ENCODE assay signal across 19 mouse cellular contexts in genomic region chr7:137138101-137138500, GRCm38 (mm10).
DNase-seq lines count a peak whose midpoint lies in the region; ATAC-seq lines count a peak whose summit lies in the region.
"Had no signal": no experiment of that assay in that cellular context is flagged by ENCODE, and none has a peak within 500 bp of the region (broad histone marks: within the 10 kb centered on the region; RNA-seq: fewer than 3 reads in every experiment).

No protein-coding gene starts in this region.

- peak overlapping the region; percentile 15; the same call in 1 of the 2 replicates for H3K27ac ChIP-seq in embryonic facial prominence, embryonic 10.5 days (replicated peaks)
- H3K27ac ChIP-seq in embryonic facial prominence, embryonic 13.5 days = no peak overlapping the region
- peak overlapping the region; percentile 53; the same call in 1 of the 2 replicates for H3K27ac ChIP-seq in limb, embryonic 10.5 days
- H3K27ac ChIP-seq in forebrain, embryonic 10.5 days = no peak overlapping the region
- H3K27ac ChIP-seq: forebrain, embryonic 12.5 days had no signal

- no peaks in the 10 kb centered on the region for H3K36me3 ChIP-seq in embryonic facial prominence, embryonic 10.5 days (replicated peaks)
- no peaks in the 10 kb centered on the region for H3K36me3 ChIP-seq in embryonic facial prominence, embryonic 13.5 days
- no peaks in the 10 kb centered on the region for H3K36me3 ChIP-seq in limb, embryonic 10.5 days
- no peaks in the 10 kb centered on the region for H3K36me3 ChIP-seq in forebrain, embryonic 10.5 days (replicated peaks)
- H3K36me3 ChIP-seq: embryonic facial prominence, embryonic 12.5 days; forebrain, embryonic 12.5 days had no signal

- H3K4me3 ChIP-seq in embryonic facial prominence, embryonic 10.5 days = no peak overlapping the region
- no peak overlapping the region for H3K4me3 ChIP-seq in embryonic facial prominence, embryonic 13.5 days
- no peak overlapping the region for H3K4me3 ChIP-seq in limb, embryonic 10.5 days
- H3K4me3 ChIP-seq in forebrain, embryonic 10.5 days = no peak overlapping the region
- H3K4me3 ChIP-seq: embryonic facial prominence, embryonic 12.5 days; forebrain, embryonic 12.5 days had no signal

- H3K27me3 ChIP-seq in embryonic facial prominence, embryonic 10.5 days (replicated peaks; ENCODE audit: low read depth, poor library complexity, severe bottlenecking) = no peaks in the 10 kb centered on the region
- H3K27me3 ChIP-seq in embryonic facial prominence, embryonic 13.5 days = 0 out of 2 replicates have a peak, but pooled peaks cover 3% of the 10 kb centered on the region
- peaks cover 67% of the 10 kb centered on the region for H3K27me3 ChIP-seq in limb, embryonic 10.5 days (ENCODE audit: low read depth, poor library complexity, severe bottlenecking)
- H3K27me3 ChIP-seq in forebrain, embryonic 10.5 days (ENCODE audit: poor library complexity, severe bottlenecking) = 0 out of 2 replicates have a peak, but pooled peaks cover 18% of the 10 kb centered on the region
- H3K27me3 ChIP-seq: embryonic facial prominence, embryonic 12.5 days; forebrain, embryonic 12.5 days; Patski had no signal

- peaks cover 24% of the 10 kb centered on the region for H3K4me1 ChIP-seq in embryonic facial prominence, embryonic 10.5 days
- H3K4me1 ChIP-seq in embryonic facial prominence, embryonic 13.5 days = peaks cover 12% of the 10 kb centered on the region
- peaks cover 26% of the 10 kb centered on the region for H3K4me1 ChIP-seq in limb, embryonic 10.5 days
- H3K4me1 ChIP-seq in forebrain, embryonic 10.5 days = peaks cover 16% of the 10 kb centered on the region

- H3K9ac ChIP-seq in embryonic facial prominence, embryonic 13.5 days = no peak overlapping the region
- H3K9ac ChIP-seq: embryonic facial prominence, embryonic 12.5 days; forebrain, embryonic 12.5 days had no signal

- H3K4me2 ChIP-seq in embryonic facial prominence, embryonic 13.5 days = no peak overlapping the region
- H3K4me2 ChIP-seq: embryonic facial prominence, embryonic 12.5 days; forebrain, embryonic 12.5 days had no signal

- WGBS in embryonic facial prominence, embryonic 10.5 days = 51% methylated on average over 5 of the region's 5 CpGs
- 27% methylated on average over 5 of the region's 5 CpGs for WGBS in embryonic facial prominence, embryonic 13.5 days
- WGBS in limb, embryonic 10.5 days = 56% methylated on average over 5 of the region's 5 CpGs
- 73% methylated on average over 5 of the region's 5 CpGs for WGBS in forebrain, embryonic 10.5 days

- peak; percentile 26; the same call in 1 of the 2 replicates for ATAC-seq in embryonic facial prominence, embryonic 13.5 days (ENCODE audit: insufficient number of reproducible peaks, insufficient read depth, low FRiP score, low TSS enrichment, low read depth)
- ATAC-seq: activated CD4-positive, CD25-positive, alpha-beta regulatory T cell, adult 4 months; forebrain, embryonic 14.5 days; forebrain, embryonic 16.5 days; Patski had no signal

- H3K9me3 ChIP-seq in embryonic facial prominence, embryonic 10.5 days = no peaks in the 10 kb centered on the region
- no peaks in the 10 kb centered on the region for H3K9me3 ChIP-seq in embryonic facial prominence, embryonic 13.5 days
- H3K9me3 ChIP-seq in limb, embryonic 10.5 days (replicated peaks) = no peaks in the 10 kb centered on the region; the same call in 1 of the 2 replicates
- 0 out of 2 replicates have a peak, but pooled peaks cover 2% of the 10 kb centered on the region for H3K9me3 ChIP-seq in forebrain, embryonic 10.5 days
- H3K9me3 ChIP-seq: embryonic facial prominence, embryonic 12.5 days; forebrain, embryonic 12.5 days had no signal

- DNase-seq in embryonic facial prominence, embryonic 10.5 days (ENCODE audit: low spot score) = no peak
- no peak for DNase-seq in limb, embryonic 10.5 days (ENCODE audit: low spot score)
- DNase-seq in cerebellum, postnatal 14 days = no peak
- DNase-seq in forebrain, embryonic 10.5 days (ENCODE audit: extremely low spot score, low spot score) = no peak
- no peak for DNase-seq in kidney, adult 9 months
- DNase-seq: adrenal gland, adult 8-10 months; adrenal gland, postnatal 14 days; adrenal gland, postnatal 36 days; cerebellum, adult 11-12 months; cerebellum, adult 2 months; cerebellum, adult 9-11 months; cerebellum, postnatal 25 days had no signal

Comparison
In these comparisons a context has a peak if more than half of its experiments do, and no peak if none do; other contexts are left out.
1. H3K27ac ChIP-seq: peak in embryonic facial prominence, embryonic 10.5 days (single experiment) and limb, embryonic 10.5 days (single experiment); none in embryonic facial prominence, embryonic 13.5 days (single experiment) and forebrain, embryonic 10.5 days (single experiment).